Mouse (Mus musculus): ENCODE measurements at regions not wholly inside any gene's neighbourhood (a gene's known extent, or its start where the extent isn't known, plus 50 kb on each side); places are given as distances from the start of the nearest gene placed in this dataset.

DNA sequence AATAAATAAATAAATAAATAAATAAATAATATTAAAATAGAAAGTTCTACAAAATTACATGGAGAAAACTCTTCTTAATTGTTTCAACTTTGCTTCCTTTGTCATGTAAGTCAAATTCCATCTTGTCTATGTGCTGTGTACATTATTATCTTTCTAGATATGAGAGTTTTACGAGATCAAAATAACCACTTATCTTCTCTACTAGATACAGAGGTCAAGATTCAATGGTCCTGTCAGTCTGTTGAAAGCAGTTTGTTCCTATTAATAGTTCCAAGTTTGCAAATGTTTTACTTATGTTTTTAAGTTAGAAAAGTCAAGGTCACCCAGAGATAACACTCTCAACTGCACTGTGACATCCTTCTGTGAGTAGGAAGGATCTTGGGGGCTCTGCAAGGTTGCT, 650.1 kb upstream of the Cited2 start:
- ATAC-seq (ENCODE audit: poor library complexity, severe bottlenecking) = no peak

- ATAC-seq (ENCODE audit: poor library complexity, severe bottlenecking) = no peak
Observed at GRCm38 (mm10) chr10:17074013-17074401, 649.0 kb upstream of the Cited2 start.

GRCm38 (mm10) chr10:17074402-17075027, 648.5 kb upstream of the Cited2 start:
- no peak for ATAC-seq (ENCODE audit: poor library complexity, severe bottlenecking)

GRCm38 (mm10) chr10:17075147-17075546, 647.9 kb upstream of the Cited2 start:
- peak; percentile 7; the same call in 1 of the 2 replicates for ATAC-seq (ENCODE audit: poor library complexity, severe bottlenecking)

- peak; percentile 39; the same call in 1 of the 2 replicates for ATAC-seq (ENCODE audit: poor library complexity, severe bottlenecking)
Observed at GRCm38 (mm10) chr10:17075576-17075975, 647.4 kb upstream of the Cited2 start.

DNA sequence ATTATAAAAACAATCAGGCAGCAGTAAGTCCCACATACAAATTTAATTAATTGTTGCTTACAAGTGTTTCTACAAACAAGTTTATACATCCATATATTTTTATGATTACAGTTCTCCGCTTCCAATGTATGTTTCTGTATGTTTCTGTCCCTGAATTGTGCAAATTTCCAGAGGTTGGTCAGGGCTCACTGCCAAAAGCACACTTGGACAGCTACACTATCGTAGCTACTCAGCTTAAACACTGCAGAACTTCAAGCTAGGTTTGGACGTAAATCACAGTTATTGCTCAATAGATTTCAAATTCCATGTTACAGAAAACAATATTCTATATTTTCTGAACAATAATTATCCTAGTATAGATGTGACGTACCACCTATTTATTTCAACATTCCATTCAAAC, 646.8 kb upstream of the Cited2 start:
- ATAC-seq (ENCODE audit: poor library complexity, severe bottlenecking) = no peak

DNA sequence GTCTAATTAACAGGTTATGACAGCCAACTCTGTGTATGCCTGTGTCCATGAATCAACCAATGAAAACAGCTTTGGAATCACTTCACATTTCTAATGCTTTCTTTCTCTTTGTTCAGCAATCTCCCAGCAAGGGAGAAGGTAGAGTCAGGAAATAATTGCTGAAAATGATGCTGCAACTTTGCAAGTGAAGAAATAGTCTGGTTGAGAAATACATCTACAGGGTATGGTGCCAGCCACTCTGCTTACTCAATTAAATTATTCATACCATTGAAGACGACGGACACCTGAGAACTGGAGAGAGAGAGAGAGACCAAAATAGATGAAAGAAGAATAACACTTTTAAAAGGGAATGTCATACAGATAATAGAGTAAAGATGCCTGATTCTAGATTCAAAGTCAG, 645.4 kb upstream of the Cited2 start:
- ATAC-seq (ENCODE audit: poor library complexity, severe bottlenecking) = peak; percentile 83

GRCm38 (mm10) chr10:17080818-17081217, 642.2 kb upstream of the Cited2 start:
- ATAC-seq (ENCODE audit: poor library complexity, severe bottlenecking) = peak; percentile 40; the same call in 1 of the 2 replicates

DNA sequence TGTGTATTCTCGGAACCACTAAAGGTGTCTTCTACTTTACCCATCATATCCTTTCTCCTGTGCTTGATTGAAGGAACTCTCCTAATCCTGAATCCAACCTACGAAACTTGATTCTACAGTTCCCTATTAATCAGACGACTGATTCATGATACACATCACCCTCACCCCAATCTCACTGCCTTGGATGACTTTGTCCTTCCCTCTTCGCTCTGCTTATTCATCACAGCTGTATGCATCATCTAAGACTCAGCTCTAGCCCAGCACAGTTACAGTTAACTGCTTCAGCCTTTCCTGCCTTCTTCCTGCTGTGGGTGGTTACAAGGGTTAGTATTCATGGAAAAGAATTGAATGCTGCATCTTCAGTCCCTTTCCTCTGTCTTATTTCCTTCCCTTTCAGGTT, 640.1 kb upstream of the Cited2 start:
- no peak for ATAC-seq (ENCODE audit: poor library complexity, severe bottlenecking)

DNA sequence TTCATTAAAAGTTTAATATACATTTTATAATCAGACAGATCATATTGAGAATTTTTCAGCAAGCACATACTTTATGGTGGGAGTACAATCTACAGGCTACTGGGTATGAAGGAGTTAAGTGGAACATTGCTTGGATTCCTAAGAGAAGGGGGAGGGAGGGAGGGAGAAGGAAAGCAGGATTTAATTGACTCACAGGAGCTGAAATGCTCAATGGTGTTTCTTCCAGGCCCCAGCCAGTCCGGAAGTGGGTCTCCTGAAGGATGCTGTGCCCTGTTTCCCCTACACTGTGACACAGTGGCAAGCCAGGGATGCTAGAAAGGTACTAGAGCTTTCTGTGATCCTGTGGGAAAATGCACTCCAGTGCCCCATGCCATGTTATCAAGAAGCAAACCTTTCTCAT, 621.0 kb upstream of the Cited2 start:
- ATAC-seq (ENCODE audit: poor library complexity, severe bottlenecking) = no peak

GRCm38 (mm10) chr10:17103416-17103815, 619.6 kb upstream of the Cited2 start:
- no peak for ATAC-seq (ENCODE audit: poor library complexity, severe bottlenecking)

GRCm38 (mm10) chr10:17106831-17107230, 616.2 kb upstream of the Cited2 start:
- ATAC-seq (ENCODE audit: poor library complexity, severe bottlenecking) = no peak

DNA sequence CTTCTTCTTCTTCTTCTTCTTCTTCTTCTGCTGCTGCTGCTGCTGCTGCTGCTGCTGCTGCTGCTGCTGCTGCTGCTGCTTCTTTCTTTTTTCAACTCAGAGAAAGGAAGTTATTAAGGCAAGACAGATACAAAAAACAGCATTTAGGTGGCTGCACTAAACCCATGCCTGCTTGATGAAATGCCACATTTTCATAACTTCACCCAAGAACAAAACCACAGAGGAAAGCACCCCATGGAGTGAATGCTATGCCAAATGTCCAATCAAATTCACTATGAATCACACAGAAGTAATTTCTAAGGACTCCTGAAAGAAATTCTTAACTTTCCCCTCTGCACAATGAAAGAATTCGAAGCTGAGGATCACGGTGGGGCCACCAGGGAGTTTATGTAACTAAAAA, 611.9 kb upstream of the Cited2 start:
- no peak for ATAC-seq (ENCODE audit: poor library complexity, severe bottlenecking)

- no peak for ATAC-seq (ENCODE audit: poor library complexity, severe bottlenecking)
Observed at GRCm38 (mm10) chr10:17114805-17115204, 608.2 kb upstream of the Cited2 start.

- ATAC-seq (ENCODE audit: poor library complexity, severe bottlenecking) = no peak
Observed at GRCm38 (mm10) chr10:17129391-17130163, 593.4 kb upstream of the Cited2 start.

DNA sequence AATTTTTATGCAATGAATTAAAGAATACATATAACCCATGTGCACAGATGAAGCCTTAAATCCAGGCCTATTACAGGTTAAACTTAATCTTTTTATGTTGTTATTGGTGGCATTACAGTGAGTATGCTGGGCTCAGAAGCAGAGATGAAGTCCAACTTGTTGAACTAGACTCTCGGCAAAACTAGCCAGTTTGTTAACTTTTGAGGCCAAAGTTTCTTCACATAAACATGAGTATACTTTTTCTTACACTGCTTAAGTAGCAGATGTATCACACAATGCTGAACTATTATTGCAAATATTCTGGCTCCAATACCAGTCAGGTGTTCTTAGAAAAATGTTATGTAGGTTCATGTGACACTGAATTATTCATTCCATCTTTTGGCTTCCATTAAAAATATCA, 592.4 kb upstream of the Cited2 start:
- ATAC-seq (ENCODE audit: poor library complexity, severe bottlenecking) = no peak

DNA sequence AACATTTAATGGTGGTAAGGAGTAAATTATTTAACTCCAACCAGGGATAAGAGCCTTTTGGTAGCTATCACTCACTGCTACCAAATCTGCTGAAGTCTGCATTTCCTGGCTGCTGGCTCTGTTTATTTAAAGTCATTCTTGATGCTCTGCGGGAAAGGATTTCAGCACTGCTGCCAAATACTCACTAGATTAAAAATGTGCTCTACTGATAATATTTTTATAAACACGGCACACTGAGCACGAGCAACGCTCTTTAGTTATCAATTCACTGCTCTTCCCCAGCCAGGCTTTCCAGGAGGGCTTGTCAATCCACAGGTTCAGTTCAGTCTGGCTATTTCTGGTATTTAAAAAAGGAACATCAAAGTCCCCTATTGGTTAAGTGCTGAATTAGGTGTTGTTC, 591.3 kb upstream of the Cited2 start:
- no peak for ATAC-seq (ENCODE audit: poor library complexity, severe bottlenecking)

DNA sequence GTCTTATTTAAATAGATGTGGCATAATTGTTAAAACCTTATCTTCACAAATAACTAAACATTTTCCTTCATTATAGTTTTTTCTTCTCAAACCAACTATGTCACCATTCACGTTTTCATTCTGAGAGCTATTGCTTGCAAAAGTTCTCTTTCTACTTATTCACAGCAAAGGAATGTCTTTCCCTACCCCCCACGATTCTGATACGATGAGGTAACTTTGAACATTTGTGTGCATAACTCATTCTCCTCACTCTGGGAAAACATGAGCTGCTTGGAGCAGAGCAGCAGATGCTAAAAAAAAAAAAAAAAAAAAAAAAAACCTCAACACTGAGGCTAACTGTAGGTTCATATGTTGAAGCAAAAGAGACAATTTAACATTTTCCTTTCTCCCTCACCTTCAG, 547.6 kb upstream of the Cited2 start:
- ATAC-seq (ENCODE audit: poor library complexity, severe bottlenecking) = no peak

DNA sequence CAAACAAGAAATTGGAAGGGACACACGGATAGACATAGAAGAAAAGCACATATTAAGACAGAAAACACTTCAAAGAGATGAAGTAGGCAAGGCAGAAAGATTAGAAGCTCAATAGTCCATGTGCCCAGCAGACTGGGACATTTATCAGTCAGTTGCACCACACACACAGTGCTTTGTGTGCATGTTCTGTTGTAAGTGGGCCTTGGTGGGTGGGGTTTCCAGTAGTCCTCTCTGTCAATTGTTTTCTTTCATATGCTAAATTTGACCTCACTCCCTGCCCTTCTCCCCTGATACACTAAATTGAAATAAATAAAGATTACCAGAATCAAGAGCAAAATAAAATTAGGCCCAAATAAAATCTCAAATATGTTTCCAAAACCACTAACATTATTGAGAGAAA, 546.0 kb upstream of the Cited2 start:
- ATAC-seq (ENCODE audit: poor library complexity, severe bottlenecking) = no peak

- no peak for ATAC-seq (ENCODE audit: poor library complexity, severe bottlenecking)
Observed at GRCm38 (mm10) chr10:17177503-17178278, 545.3 kb upstream of the Cited2 start.

GRCm38 (mm10) chr10:17178627-17179026, 544.4 kb upstream of the Cited2 start:
- no peak for ATAC-seq (ENCODE audit: poor library complexity, severe bottlenecking)

DNA sequence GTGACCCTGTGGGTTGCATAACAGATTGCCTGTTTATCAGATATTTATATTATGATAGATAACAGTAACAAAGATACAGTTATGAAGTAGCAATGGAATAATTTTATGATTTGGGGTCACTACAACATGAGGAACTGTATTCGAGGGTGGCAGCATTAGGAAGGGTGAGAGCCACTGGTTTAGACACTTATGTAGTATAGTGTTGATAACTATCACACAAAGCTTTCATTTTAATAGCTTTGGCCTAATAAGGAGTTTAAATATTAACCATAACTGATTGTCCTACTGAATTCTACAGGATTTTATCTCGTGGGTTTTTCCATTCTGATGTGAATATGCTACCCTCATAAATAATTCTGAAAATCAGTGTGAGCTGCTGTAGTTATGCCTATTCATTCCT, 538.6 kb upstream of the Cited2 start:
- no peak for ATAC-seq (ENCODE audit: poor library complexity, severe bottlenecking)
